ENCODE assay signal across 13 mouse cellular contexts in genomic region chr11:43451322-43451721, GRCm38 (mm10).
"Had no signal": no experiment of that assay in that cellular context is flagged by ENCODE, and none has a peak within 500 bp of the region (broad histone marks: within the 10 kb centered on the region; RNA-seq: fewer than 3 reads in every experiment).

No protein-coding gene starts in this region.

- H3K9ac ChIP-seq: limb, embryonic 13.5 days; liver, embryonic 14.5 days; stomach, embryonic 15.5 days had no signal

- H3K4me3 ChIP-seq: limb, embryonic 13.5 days; midbrain, embryonic 10.5 days; stomach, embryonic 15.5 days had no signal

- H3K4me1 ChIP-seq: limb, embryonic 13.5 days; midbrain, embryonic 10.5 days; stomach, embryonic 15.5 days had no signal

- H3K27me3 ChIP-seq: limb, embryonic 13.5 days; stomach, embryonic 15.5 days had no signal

- ATAC-seq: midbrain, embryonic 16.5 days had no signal

- H3K9me3 ChIP-seq: limb, embryonic 13.5 days; midbrain, embryonic 10.5 days; stomach, embryonic 15.5 days had no signal

- H3K27ac ChIP-seq: limb, embryonic 13.5 days; liver, embryonic 14.5 days; midbrain, embryonic 10.5 days; stomach, embryonic 15.5 days had no signal

- DNase-seq: kidney, adult 11 months; kidney, postnatal 36 days; layer of hippocampus, adult 9-11 months; layer of hippocampus, postnatal 36 days; left cerebral cortex, postnatal 4 days; lung, adult 18-20 months; right cerebral cortex, postnatal 14 days; thymus, adult 2 months had no signal
